ENCODE assay signal across 7 mouse cellular contexts in genomic region chr5:122146609-122147008, GRCm38 (mm10). TPM values are rescaled to one million over a fixed set of nuclear protein-coding genes. Genes with fewer than 3 reads are reported as not detected.
DNase-seq lines count a peak whose midpoint lies in the region; ATAC-seq and TF ChIP-seq lines count a peak whose summit lies in the region.

No protein-coding gene starts in this region.

- no peak for DNase-seq in layer of hippocampus, adult 2 months (ENCODE audit: low spot score in 2 of 2)
- DNase-seq in layer of hippocampus, adult 11-12 months (ENCODE audit: low spot score), result no peak
- DNase-seq in embryonic facial prominence, embryonic 10.5 days (ENCODE audit: low spot score), result no peak
- DNase-seq in hindbrain, postnatal 0 days (ENCODE audit: low spot score), result no peak
- DNase-seq in adrenal gland, postnatal 14 days, result no peak
- no peak for DNase-seq in cerebellum, postnatal 14 days

- no peak for ATAC-seq in hindbrain, postnatal 0 days
- ATAC-seq in neural tube, embryonic 13.5 days (ENCODE audit: low read depth), result no peak

- H3K27me3 ChIP-seq in embryonic facial prominence, embryonic 10.5 days (replicated peaks; ENCODE audit: low read depth, poor library complexity, severe bottlenecking), result no peaks in the 10 kb centered on the region
- no peaks in the 10 kb centered on the region for H3K27me3 ChIP-seq in hindbrain, postnatal 0 days (ENCODE audit: insufficient read depth, low read length)
- no peaks in the 10 kb centered on the region for H3K27me3 ChIP-seq in neural tube, embryonic 13.5 days

- peaks cover 35% of the 10 kb centered on the region for H3K4me1 ChIP-seq in embryonic facial prominence, embryonic 10.5 days
- H3K4me1 ChIP-seq in hindbrain, postnatal 0 days (ENCODE audit: insufficient read depth, low read length), result no peaks in the 10 kb centered on the region
- H3K4me1 ChIP-seq in neural tube, embryonic 13.5 days (replicated peaks), result no peaks in the 10 kb centered on the region

- H3K9ac ChIP-seq in hindbrain, postnatal 0 days (replicated peaks; ENCODE audit: low read length), result no peak overlapping the region
- H3K9ac ChIP-seq in neural tube, embryonic 13.5 days, result no peak overlapping the region

- no peak overlapping the region for H3K4me3 ChIP-seq in layer of hippocampus, adult 2 months
- no peak overlapping the region for H3K4me3 ChIP-seq in embryonic facial prominence, embryonic 10.5 days
- H3K4me3 ChIP-seq in hindbrain, postnatal 0 days (ENCODE audit: low read length), result no peak overlapping the region
- H3K4me3 ChIP-seq in neural tube, embryonic 13.5 days, result no peak overlapping the region

- TF ChIP-seq CTCF in layer of hippocampus, adult 2 months (conservative IDR thresholded peaks at IDR 0.05), result no peak
- TF ChIP-seq CTCF in hindbrain, postnatal 0 days (IDR thresholded peaks at IDR 0.05; ENCODE audit: low read depth), result no peak

- no peaks in the 10 kb centered on the region for H3K9me3 ChIP-seq in embryonic facial prominence, embryonic 10.5 days
- no peaks in the 10 kb centered on the region for H3K9me3 ChIP-seq in hindbrain, postnatal 0 days (ENCODE audit: low read length)
- H3K9me3 ChIP-seq in neural tube, embryonic 13.5 days, result no peaks in the 10 kb centered on the region

- H3K27ac ChIP-seq in layer of hippocampus, adult 2 months, result peak overlapping the region; percentile 49
- peak overlapping the region; percentile 80 for H3K27ac ChIP-seq in embryonic facial prominence, embryonic 10.5 days (replicated peaks)
- peak overlapping the region; percentile 48; the same call in 1 of the 2 replicates for H3K27ac ChIP-seq in hindbrain, postnatal 0 days
- H3K27ac ChIP-seq in neural tube, embryonic 13.5 days (replicated peaks), result peak overlapping the region; percentile 70

- no peaks in the 10 kb centered on the region for H3K36me3 ChIP-seq in embryonic facial prominence, embryonic 10.5 days (replicated peaks)
- no peaks in the 10 kb centered on the region for H3K36me3 ChIP-seq in hindbrain, postnatal 0 days (ENCODE audit: insufficient read depth, low read length)
- no peaks in the 10 kb centered on the region for H3K36me3 ChIP-seq in neural tube, embryonic 13.5 days

- no peak overlapping the region for H3K4me2 ChIP-seq in hindbrain, postnatal 0 days (ENCODE audit: low read depth, low read length)
- no peak overlapping the region for H3K4me2 ChIP-seq in neural tube, embryonic 13.5 days

RNA-seq across cellular contexts. Expression of gene Ccdc63, which starts 6.0 kb away (rescaled TPM):
- 1 to 10 TPM in 1 of 2 experiments, under 1 TPM in 1; 0.39 to 1.2 TPM for total RNA-seq in layer of hippocampus, adult 2 months (2021)
- not detected in 2 replicates for polyA plus RNA-seq in embryonic facial prominence, embryonic 10.5 days (2016; fragmentation: Nextera tagmentation; extraction: Ambion mirVana)
- 0.04 and 0.16 TPM in 2 replicates for total RNA-seq in hindbrain, postnatal 0 days (2014; rRNA removed)
- polyA plus RNA-seq in hindbrain, postnatal 0 days (2015; fragmentation: Nextera tagmentation; extraction: Ambion mirVana), result 0.23 TPM in 1 of 2 replicates, not detected in the other
- polyA plus RNA-seq in neural tube, embryonic 13.5 days (2015; fragmentation: Nextera tagmentation; extraction: Ambion mirVana), result 0.46 and 0.69 TPM in 2 replicates
- total RNA-seq in adrenal gland, postnatal 14 days (2021), result not detected in 2 replicates

RNA-seq across cellular contexts. Expression of gene Ppp1cc, which starts 11.5 kb away (rescaled TPM):
- 100 to 1,000 TPM; 223 to 228 TPM for total RNA-seq in layer of hippocampus, adult 2 months (2021)
- polyA plus RNA-seq in embryonic facial prominence, embryonic 10.5 days (2016; fragmentation: Nextera tagmentation; extraction: Ambion mirVana), result 296 and 318 TPM in 2 replicates
- 205 and 207 TPM in 2 replicates for total RNA-seq in hindbrain, postnatal 0 days (2014; rRNA removed)
- polyA plus RNA-seq in hindbrain, postnatal 0 days (2015; fragmentation: Nextera tagmentation; extraction: Ambion mirVana), result 177 and 184 TPM in 2 replicates
- 209 and 226 TPM in 2 replicates for polyA plus RNA-seq in neural tube, embryonic 13.5 days (2015; fragmentation: Nextera tagmentation; extraction: Ambion mirVana)
- total RNA-seq in adrenal gland, postnatal 14 days (2021), result 155 and 191 TPM in 2 replicates

RNA-seq across cellular contexts. Expression of gene Myl2, which starts 45.9 kb away (rescaled TPM):
- under 1 TPM in 1 of 2 experiments, not detected in 1; 0.88 TPM for total RNA-seq in layer of hippocampus, adult 2 months (2021)
- polyA plus RNA-seq in embryonic facial prominence, embryonic 10.5 days (2016; fragmentation: Nextera tagmentation; extraction: Ambion mirVana), result 0.57 TPM in 1 of 2 replicates, not detected in the other
- total RNA-seq in hindbrain, postnatal 0 days (2014; rRNA removed), result not detected in 2 replicates
- polyA plus RNA-seq in hindbrain, postnatal 0 days (2015; fragmentation: Nextera tagmentation; extraction: Ambion mirVana), result 2.4 and 3.0 TPM in 2 replicates
- polyA plus RNA-seq in neural tube, embryonic 13.5 days (2015; fragmentation: Nextera tagmentation; extraction: Ambion mirVana), result 2.9 and 7.2 TPM in 2 replicates
- total RNA-seq in adrenal gland, postnatal 14 days (2021), result not detected in 2 replicates

RNA-seq across cellular contexts. Expression of gene Hvcn1, which starts 60.0 kb away (rescaled TPM):
- 1 to 10 TPM; 2.6 to 3.0 TPM for total RNA-seq in layer of hippocampus, adult 2 months (2021)
- 14.6 and 15.8 TPM in 2 replicates for polyA plus RNA-seq in embryonic facial prominence, embryonic 10.5 days (2016; fragmentation: Nextera tagmentation; extraction: Ambion mirVana)
- total RNA-seq in hindbrain, postnatal 0 days (2014; rRNA removed), result 1.7 and 2.2 TPM in 2 replicates
- 0.94 and 1.1 TPM in 2 replicates for polyA plus RNA-seq in hindbrain, postnatal 0 days (2015; fragmentation: Nextera tagmentation; extraction: Ambion mirVana)
- polyA plus RNA-seq in neural tube, embryonic 13.5 days (2015; fragmentation: Nextera tagmentation; extraction: Ambion mirVana), result 2.1 and 2.2 TPM in 2 replicates
- 2.4 and 16.0 TPM in 2 replicates for total RNA-seq in adrenal gland, postnatal 14 days (2021)
